Mouse (Mus musculus) lung, adult 18-20 months (tissue): ENCODE measurements around the gene Agpat4.
"Not testable (repeated sequence)": the region's sequence is repeated elsewhere in the genome, so short reads cannot be mapped to it uniquely, and the experiment has no call there.

Experiments used
- DNase-seq, 2 experiments: peaks; one replicate each; pipeline ENCODE4 v3.0.0; 2022; ENCODE audit warnings: mixed read lengths in 2 of 2

The Agpat4 gene

DNA sequence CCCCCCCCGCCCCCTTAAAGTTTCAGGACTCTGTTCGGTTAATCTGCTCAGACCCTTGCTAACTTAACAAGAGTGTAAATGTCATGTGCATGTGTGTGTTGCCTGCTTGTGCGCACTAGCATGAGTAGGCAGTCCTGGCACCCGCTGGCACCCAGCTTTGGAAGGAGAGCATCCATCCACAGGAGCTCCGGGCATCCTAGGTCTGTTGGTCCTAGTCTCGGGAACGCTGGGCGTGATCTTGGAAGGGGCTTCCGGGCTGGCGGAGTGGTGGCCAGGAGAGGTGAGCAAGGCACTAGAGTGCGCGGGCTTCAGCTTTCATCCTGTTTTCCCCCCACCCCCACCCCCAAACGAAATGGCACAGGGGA, at the start of gene Agpat4:
TSS of gene Agpat4 (plus strand) at position 144 of the 365 bp plus-strand sequence.
- DNase-seq, result peak; percentile 41 to 47

DNA sequence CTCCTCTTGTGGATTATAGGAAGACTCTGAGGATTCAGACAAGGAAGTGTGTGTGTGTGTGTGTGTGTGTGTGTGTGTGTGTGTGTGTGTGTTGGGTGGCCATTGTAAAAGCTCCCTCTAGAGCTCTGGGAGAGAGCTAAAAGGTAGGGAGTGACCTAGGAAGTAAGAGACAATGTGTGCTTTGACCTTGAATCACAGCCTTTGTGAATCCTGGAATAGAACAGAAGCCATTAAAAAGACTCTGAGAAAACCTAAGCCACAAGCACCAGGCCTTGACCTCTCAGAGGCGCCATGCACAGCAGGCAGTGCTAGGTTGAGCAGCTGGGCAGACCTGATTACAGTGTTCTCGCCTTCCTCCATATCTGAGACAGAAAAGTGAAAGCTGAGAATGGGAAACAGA, 41.7 kb upstream of the Agpat4 start:
- DNase-seq, result no peak

DNA sequence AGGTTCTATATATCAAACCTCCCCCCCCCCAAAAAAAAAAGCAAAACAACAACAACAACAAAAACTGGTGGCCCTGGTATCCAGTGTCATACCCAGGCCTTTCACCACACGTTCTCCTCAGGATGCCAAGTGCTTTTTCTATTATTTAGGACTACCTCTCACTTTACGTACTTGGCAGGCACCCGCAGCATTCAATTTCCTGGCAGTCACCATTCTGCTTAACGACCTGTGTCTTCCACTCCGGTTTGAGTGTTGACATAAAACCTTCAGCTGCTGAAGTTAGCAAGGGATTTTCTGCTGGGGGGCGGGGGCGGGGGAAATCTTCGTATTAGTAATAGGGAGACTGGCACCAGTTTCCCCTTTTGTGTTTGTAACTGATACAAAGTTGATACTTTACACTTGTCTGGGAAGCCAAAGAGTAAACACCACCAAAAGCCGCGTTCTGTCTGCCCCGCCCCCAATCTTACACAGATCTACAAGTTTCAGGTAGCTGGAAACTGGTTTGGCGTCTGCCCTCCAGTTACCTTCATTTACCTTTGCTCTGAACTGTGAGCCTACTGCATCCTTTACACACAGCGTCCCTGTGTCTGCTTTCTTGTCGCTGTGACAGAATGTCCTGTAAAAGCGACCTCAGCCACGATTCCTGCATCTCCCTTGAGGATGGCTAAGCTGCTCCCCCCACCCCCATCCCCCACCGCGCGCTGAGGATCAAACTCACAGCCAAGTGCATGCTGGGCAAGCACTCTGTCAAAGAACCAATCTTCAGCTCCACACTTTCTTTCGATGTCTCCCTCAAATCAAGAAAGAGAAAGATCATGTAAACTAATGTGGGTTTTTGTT, 37.6 kb upstream of the Agpat4 start:
- peak; percentile 60 to 70 for DNase-seq

DNA sequence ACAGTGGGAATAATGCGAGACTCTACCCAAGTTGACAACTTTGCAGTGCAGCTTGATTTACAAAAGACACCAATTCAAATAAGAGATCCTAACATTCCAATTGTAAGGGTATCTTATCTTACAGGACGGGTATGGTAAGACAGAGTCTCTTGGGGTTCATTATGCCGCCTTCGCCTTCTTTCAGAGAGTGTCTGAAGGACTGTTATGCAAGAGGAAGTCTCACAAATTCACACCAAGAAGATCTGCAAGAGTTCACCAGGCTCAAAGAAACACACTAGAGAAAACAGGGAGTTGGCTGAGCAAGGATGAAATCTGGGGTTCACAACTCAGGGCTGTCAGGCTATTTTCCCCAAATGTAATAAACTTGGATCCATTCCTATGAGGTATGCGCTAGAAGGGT, 36.3 kb upstream of the Agpat4 start:
- DNase-seq, result no peak

DNA sequence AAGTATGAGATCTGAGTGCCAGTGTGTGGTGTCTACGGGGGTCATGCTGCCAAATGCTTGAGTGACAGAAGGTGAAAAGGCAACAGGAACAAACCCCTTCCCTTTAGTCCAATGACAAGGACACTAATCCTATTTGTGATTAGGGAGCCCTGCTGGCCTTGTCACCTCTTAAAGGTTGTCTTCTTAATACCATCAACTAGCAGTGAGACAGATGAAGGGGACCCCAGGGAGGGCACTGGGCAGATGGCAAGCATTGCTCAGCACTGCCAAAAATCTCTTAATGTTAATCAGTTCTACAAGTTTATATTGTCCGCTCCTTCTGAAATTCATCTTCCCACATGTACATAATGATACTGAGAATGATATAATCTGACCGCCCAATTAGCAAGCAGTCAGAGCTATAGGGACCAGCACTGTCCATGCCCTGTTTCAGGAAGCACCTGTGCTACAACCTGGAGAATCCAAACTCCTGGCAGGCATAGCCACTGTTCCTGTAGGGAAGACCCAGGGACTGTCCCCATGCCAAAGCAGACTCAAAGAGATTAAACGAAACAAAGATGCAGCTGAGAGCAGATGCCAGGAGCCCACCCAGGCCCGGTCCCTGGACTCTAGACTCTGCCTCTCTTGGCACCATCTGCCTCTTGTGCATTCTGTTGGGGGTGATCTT, 28.1 kb upstream of the Agpat4 start:
- DNase-seq, result no peak

DNA sequence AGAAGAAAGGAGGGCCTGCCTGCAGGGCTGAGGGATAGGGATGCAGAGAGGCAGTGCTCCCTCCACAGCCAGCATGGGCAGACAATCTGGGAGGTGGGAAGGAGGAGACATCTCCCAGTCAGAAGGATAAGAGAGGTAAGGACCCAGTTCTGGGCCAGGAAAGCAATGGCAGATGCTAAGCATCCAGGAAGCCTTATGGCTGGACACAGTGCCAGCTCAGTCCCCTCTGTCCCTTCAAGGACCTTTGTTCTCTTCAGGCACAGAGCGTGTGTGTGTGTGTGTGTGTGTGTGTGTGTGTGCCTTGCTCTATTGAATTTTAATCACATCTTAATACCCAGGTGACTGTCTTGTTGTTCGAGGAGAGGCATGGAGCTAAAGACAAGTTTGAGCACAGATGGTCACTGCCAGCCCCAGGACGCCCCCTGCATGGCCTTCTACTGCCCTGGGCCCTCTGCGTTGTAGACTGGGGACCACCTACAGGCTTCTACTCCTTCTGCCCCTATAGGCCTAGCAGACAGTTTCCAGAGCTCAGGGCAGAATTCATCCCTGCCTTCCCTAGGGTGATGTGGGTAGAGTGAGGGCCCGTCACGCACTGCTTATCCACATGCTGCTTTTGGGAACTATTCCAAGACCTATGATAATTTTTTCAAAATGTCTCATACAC, 25.5 kb upstream of the Agpat4 start:
- DNase-seq, result no peak

DNA sequence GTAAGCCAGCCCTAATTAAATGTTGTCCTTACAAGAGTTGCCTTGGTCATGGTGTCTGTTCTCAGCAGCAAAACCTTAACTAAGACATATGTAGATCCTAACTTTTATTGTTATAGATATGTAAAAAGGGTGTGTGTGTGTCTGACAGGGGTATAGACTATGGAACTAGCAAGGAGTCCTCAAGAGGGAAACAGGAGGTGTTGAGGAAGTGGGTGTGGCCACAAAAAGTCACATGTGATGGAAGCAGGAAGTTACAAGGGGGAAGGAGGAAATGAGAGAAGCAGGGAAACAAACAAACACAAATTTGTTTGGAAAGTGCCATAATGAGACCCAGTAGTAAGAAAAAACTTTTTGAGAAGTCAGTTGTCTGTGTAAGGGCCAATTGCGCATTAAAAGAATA, 24.5 kb upstream of the Agpat4 start:
- no peak for DNase-seq

DNA sequence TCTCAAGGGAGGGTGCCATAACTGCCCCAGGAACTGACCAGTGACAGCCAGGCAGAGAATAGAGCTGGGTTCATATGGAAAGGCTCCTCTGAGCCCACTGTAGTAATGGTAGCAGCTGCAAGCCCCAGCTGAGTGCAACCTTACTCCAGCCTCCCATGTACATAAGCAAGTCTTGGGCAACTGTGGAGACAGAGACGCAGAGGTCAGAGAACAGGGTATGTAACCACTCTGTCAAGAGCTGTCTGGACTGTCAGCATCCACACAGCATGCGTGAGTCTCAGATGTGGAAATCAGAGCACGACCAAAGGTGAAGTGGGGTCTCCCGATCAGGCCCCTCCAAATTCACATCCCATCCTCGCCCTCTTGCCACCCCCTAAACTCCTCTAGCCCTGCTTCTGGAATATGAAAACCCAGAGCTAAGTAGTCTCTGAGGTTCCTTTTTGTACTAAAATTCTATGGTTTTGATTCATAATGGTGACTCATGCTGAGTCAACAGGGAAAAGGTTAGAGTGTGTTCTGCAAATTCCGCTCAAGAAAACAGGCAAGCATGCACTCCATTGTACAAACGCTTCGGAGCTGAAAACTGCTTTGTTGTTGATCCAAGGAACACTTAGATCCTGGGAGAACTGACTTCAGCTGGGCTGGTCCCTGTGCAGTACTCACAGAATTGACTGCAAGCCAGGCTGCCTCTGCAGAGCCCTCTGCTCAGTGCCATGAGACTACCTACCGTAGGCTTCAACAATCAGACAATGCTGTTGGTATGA, 23.5 kb upstream of the Agpat4 start:
- DNase-seq, result peak; percentile 67 to 80

DNA sequence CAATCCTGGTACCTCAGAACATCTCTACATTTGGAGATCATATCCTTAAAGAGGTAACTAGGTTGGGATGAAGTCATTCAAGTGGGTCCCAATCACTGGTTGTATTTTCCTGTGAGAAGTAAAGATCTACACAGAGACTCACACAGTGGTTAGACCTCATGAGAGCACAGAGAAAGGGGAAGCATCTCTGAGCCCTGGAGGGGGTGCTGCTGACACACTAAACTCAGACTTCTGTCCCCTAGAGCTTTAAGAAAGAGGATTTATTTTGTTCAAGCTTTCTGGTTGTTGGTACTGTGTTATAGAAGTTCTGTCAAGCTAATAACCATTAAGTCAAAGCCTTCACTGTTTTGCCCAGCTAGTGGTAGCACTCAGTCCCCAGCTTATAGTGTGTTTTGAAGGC, 19.1 kb upstream of the Agpat4 start:
- no peak for DNase-seq

DNA sequence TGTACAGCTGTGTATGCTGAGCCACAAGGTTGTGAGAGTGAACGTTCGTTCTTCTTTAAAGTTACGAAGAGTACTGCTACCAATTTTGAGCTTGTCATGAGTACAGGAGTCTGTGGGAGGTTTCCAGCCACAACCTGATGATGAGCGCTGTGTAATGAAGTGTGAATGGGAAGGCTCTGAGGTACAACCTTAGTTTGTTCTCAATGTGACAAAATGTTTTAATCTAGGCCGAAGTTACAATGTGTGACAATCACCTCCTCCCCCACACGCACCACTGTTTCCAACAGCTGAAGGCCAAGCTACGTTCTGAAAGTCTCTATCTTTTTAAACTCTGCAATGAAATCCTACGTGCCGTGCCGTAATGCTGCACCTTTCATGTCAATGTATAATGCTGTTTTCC, 16.2 kb upstream of the Agpat4 start:
- no peak for DNase-seq

DNA sequence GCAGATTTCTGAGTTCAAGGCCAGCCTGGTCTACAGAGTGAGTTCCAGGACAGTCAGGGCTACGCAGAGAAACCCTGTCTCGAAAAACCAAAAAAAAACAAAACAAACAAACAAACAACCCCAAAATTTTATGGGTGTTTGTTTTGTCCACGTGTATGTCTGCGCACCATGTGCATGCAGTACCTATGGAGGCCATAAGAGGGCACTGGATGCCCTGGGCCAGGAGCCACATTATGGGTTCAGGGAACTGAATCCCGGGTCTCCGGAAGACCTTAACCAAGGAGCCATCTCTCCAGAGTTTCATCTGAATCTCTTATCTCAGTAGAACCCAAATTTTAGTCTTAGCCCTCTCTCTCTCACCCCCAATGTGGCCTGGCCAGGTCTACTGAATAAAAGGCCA, 14.7 kb upstream of the Agpat4 start:
- DNase-seq, result no peak

DNA sequence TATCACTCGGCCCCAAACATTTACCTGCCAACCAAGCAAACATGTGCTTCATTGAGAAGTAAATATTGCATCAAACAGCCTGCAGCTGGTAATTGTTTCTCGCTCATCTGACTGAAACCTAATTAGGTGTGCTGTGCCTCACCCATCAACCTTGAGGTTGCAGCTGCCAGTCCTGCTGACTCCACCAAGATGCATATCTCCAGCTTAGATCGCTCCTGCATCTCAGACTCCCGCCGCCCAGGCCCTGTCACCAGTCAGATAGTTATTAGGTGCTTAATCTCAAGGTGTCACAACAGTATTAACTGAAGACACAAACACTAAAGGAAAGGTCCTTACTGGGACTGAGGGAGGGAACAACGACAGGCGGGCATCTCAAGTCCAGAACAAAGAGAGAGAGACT, 14.3 kb upstream of the Agpat4 start:
- no peak for DNase-seq

DNA sequence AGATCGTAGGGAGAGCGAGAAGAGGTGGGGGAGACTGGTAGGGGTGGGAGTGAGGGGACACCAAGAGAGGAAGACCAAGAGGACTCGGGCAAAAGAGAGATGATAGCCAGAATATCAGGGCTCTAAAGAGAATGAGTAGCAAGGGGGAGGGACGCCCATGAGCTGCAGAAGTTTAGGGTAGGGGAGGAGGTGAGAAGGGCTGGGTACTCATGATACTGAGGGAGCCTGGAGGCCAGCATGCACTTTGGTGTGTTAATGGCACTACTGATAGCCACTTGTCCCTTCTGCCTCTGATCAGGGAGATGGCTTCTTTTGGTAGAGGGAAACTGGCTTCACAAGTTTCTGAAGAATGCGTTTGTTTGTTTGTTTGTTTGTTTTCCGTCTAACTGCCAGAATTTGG, 13.8 kb upstream of the Agpat4 start:
- DNase-seq, result no peak

DNA sequence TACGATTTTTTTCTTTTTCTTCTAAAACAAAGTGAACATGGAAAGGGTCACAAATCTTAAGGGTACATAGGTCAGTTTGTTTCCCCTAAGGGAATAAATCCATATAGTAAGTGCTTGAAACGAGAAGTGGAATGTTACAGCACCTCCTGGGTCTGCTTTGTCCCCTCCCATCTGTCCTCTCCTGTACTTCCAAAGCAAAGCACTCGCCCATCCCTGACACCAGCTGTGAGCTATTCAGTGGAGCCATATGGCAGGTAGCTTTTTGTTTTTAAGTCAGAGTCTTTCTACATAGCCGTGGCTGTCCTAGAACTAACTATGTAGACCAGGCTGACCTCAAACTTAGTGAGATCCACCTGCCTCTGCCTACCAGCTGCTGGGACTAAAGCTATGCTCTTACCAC, 12.2 kb upstream of the Agpat4 start:
- DNase-seq, result no peak

DNA sequence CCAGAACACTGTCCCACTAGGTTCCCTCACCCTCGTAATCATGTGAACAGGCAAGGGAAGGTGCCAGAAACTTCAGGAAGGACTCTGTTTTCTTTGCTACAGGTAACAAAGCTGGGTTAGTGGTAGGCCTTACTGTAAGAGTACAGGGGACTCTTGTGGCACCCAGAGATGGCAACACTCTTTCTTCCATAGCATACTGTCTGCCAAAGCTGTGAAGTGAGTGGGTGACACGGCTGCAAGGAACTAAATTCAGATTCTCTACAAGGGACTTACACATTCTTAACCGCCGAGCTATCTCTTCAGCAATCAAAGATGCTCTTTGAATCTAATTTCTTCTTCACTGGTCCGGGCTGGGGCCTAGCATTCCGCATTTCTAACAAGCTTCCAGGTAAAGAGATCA, 4.9 kb upstream of the Agpat4 start:
- no peak for DNase-seq

DNA sequence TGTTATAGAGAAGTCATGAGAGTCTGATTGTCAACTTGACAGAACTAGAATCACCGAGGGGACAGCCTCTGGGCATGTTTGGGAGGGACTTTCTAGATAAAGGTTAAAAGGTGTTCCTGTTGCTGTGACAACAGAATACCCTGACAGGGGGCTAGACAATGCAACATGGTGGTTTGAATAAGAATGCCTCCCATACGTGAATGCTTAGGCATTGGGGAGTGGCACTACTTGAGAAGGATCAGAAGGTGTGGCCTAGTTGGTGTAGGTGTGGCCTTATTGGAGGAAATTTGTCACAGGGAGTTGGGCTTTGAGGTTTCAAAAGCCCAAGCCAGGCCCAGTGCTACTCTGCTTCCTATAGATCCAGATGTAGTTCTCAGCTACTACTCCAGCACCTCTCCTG, 3.4 kb upstream of the Agpat4 start:
- no peak for DNase-seq

DNA sequence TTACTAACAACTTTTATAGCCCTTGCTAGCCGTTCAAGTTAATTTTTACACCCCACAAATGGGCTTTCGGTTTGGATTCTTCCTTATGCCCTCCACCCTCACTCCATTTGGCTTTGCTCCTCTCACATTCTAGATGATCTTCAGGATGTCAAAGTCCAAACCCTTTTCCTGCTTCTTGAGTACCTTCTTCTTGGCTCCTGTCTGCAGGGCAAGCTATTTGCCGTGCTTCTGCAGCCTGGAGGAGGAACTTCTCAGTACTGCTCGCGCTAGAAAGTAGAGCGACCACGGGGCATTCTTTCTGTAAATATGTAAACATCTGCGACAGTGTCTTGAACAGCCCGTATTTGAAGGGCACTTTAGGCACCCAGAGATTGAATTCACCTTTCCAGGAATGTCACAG, 373 bp upstream of the Agpat4 start:
- no peak for DNase-seq

DNA sequence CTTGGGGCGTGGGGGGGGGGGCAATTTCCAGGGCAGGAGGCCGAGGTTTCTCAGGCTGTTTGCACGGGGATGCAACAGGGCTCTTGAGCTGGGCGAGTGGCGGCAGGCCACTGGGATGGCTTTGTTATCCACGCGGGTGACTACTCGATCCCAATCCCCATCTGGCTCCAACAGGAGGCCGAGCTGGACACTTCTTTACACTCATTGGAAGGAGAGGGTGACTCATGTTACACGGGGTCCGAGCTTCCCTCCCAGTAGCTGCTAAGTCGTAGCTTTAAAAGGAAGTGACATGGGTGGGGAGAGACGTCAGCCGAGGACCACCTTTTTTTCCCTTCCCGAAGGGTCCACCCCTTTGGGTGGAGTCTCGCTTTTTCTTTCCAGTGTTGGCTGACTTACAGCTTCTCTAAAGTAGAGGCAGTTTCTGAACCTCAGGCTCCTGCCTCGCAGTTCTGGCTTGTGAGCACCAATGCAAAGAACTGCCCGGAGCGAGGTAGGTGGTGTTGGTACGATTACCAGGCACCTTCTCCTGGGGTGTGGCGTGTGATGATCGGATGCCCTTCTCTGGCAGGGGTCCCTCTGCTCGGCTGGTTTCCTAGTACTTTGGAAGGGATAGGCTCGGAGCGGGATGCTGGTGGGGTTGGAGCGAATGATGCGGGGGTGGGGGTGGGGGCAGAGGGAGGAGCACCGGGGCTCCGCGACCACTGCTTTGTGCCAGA, 580 bp downstream of the Agpat4 start:
- peak; percentile 90 to 92 for DNase-seq

DNA sequence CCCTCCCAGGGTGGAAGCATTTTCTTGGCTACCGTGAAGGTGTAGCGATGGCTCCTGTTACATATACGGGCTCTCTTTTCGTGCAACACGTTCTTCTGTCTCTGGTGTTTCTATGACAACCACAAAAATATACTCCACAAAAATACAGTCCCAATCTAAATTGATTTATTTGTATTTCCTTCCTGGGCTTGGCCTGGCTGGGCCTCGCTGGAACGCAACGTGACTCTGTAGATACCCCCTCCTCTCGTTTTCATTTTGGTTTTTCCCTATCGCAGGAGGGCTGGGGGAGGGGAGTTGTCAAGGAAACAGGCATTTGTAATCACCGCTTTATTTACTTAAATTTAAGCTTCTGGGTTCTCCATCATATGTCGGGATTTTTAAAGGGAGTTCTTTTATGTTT, 1.2 kb downstream of the Agpat4 start:
- peak in 1 of 2 experiments; percentile 34 for DNase-seq

DNA sequence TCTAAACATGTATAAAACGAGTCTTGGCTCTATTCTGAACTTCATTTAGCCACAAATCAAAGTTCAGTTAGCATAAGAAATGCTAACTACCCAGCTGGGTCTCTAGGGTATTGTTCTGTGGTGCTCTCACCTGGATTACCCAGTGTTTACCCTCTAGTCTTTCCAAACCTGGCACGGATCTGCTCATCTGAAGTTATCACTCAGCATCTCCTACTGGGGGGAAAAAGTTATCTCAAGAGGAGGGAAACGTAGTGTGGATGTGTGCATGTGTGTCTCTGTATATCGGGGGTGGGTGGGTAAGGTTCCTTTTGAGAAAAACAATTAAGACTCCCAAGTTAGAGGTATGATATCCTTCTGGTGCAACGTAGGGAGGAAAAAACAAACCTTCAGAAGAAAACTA, 1.8 kb downstream of the Agpat4 start:
- no peak for DNase-seq

DNA sequence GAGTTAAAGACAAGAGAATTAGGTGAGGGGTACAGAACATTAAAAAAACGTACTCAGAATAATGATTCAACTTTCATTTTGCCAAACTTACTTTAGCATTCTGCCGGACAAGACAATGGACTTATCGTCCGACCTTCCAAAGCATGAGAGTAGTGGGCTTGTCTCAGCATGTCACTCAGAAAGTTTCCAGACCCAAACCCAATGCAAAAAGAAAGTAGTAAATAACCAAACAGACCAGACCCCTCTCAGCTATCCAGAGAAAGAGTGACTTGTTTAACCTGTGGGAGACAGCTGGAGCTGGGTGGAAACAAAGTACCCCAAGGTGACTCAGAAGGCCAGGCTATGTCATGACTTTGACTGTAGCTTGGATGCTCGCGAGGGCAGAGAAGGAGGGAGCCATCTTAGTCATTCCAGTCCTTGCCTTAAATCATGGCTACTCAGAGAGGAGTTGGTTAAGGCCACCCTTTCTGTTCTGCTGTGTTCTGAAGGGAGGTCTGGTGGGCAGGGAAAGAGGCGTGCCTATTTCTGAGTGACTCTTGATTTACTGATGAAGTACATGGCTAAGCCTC, 2.8 kb downstream of the Agpat4 start:
- DNase-seq, result no peak

DNA sequence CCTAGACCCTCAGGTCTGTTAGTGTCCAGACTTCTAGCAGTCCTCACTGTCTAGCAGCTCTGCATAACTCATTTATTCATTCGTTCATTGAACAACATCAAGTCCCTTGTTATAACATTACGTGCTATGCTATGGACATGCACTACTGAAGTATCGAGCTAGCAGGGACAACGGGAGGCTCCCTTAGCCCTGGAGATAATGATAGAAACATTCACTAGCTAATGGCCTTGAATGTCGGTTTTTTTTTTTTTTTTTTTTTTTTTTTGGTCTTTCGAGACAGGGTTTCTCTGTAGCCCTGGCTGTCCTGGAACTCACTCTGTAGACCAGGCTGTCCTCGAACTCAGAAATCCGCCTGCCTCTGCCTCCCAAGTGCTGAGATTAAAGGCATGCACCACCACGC, 3.8 kb downstream of the Agpat4 start:
- DNase-seq, result not testable (repeated sequence)
